Mouse (Mus musculus) ES-Bruce4 (cell line): ENCODE data around the gene Chst8. TPM values are rescaled to one million over a fixed set of nuclear protein-coding genes. Genes with fewer than 3 reads are reported as not detected.

Source experiments
- H3K27ac ChIP-seq: 2 replicates; pipeline ENCODE4 v1.5.1; 2012; ENCODE audit warnings: low read length, inconsistent platforms; ENCODE audit not compliant: insufficient read depth
- H3K27me3 ChIP-seq: 2 replicates; pipeline ENCODE4 v1.6.1; 2012; ENCODE audit warnings: mild to moderate bottlenecking, low read length, inconsistent platforms; ENCODE audit not compliant: control insufficient read depth, poor library complexity, insufficient read depth, severe bottlenecking
- H3K36me3 ChIP-seq: 2 replicates; pipeline ENCODE4 v1.6.1; 2012; ENCODE audit warnings: inconsistent platforms, mild to moderate bottlenecking, low read length, moderate library complexity; ENCODE audit not compliant: control insufficient read depth, poor library complexity, insufficient read depth, severe bottlenecking
- H3K4me1 ChIP-seq: one replicate; pipeline ENCODE4 v1.8.1; 2011; ENCODE audit warnings: low read length; ENCODE audit not compliant: control insufficient read depth, insufficient read depth
- H3K4me3 ChIP-seq: 2 replicates; pipeline ENCODE4 v1.5.1; 2011; ENCODE audit warnings: low read depth, mild to moderate bottlenecking, low read length
- H3K9ac ChIP-seq: 2 replicates; pipeline ENCODE4 v1.6.1; 2012; ENCODE audit warnings: low read depth, mild to moderate bottlenecking, inconsistent platforms; ENCODE audit not compliant: poor library complexity, severe bottlenecking
- H3K9me3 ChIP-seq: replicated peaks from 2 replicates; pipeline ENCODE4 v1.6.1; 2012; ENCODE audit warnings: mild to moderate bottlenecking, low read length, inconsistent platforms; ENCODE audit not compliant: control insufficient read depth, poor library complexity, insufficient read depth, severe bottlenecking
- CTCF ChIP-seq: IDR thresholded peaks from one replicate; pipeline ENCODE4 v1.8.1; 2011; ENCODE audit warnings: low read depth, low read length
- EP300 ChIP-seq: IDR thresholded peaks from 2 replicates; pipeline ENCODE4 v1.6.1; 2011; ENCODE audit warnings: low read depth, low read length; ENCODE audit not compliant: insufficient read depth
- POLR2A ChIP-seq: IDR thresholded peaks from one replicate; pipeline ENCODE4 v1.8.1; 2011; ENCODE audit warnings: low read length; ENCODE audit not compliant: insufficient read depth
- polyA plus RNA-seq: library from polyadenylated mRNA; stranded (reverse); fragments of >200 nt; gene quantifications from 2 replicates; pipeline ENCODE4 v1.2.4, GENCODE M21; 2011; ENCODE audit warnings: low read depth; ENCODE audit not compliant: missing spikeins, insufficient read depth, insufficient read length

Chst8 gene
- polyA plus RNA-seq, 1 experiment, result 4.8 TPM

DNA sequence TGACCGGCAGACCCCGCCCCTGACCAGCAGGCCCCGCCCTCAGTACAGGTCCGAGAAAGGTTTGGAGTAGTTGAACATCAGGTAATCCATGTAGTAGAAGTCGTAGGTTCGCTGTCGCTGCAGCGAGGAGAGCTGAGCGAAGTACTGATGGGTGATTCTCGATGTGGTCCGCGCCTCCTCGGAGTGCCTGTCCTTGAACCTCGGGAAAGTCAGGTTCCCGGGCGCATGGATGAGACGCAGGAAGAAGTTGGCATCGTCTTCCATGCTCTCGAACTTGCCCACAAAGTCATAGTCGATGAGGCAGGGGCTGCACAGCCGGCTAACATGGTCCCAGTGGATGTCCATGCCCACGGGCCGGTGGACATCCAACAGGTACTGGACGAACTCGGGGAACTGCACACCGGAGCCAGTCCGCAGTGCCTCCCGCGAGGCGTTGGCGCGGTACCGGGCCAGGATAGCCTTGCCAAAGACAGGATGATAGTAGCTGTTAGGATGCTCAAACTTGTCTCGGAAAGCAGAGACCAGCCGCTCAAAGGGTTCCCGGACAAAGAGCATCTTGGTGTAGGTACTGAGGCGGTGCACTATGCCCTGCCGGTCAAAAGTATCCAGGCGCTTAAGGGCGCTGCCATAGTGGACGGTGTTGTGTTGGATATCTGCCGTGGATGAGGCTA is 137.3 kb downstream of the Chst8 start:
- Histone ChIP-seq H3K27ac (no peak overlapping the region), H3K27me3 (no peaks in the 10 kb centered on the region), H3K4me1 (peaks cover 6% of the 10 kb centered on the region), H3K9ac (no peak overlapping the region), H3K4me3 (peak overlapping the region; percentile 48), H3K36me3 (no peaks in the 10 kb centered on the region), H3K9me3 (no peaks in the 10 kb centered on the region)
- TF ChIP-seq POLR2A (no peak), CTCF (no peak), EP300 (no peak)

DNA sequence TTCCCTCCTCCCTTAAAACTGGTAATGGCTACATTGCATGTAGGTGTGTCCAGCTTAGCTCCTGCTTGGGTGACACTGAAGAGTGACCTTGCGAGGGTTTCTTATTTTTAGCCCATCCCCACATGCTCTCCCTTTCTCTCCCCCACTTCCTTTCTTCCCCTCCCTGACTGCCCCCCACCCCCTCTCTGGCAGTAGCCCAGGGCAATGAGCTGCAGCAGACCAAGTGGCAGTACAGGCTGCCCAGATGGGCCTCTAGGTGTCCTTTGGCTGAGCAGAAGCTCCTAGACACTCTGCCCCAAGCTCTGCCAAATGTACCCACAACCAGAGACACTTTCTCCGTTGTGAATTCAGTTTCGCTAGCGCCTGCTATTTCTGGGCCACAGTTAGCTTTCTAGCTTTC is 139.6 kb downstream of the Chst8 start:
- Histone ChIP-seq H3K4me1 (peaks cover 11% of the 10 kb centered on the region), H3K27me3 (no peaks in the 10 kb centered on the region), H3K9me3 (no peaks in the 10 kb centered on the region), H3K36me3 (no peaks in the 10 kb centered on the region), H3K9ac (no peak overlapping the region), H3K4me3 (no peak overlapping the region), H3K27ac (no peak overlapping the region)
- TF ChIP-seq CTCF (no peak), EP300 (no peak), POLR2A (no peak)

GRCm38 (mm10) chr7:34671911-34672310 is 140.6 kb downstream of the Chst8 start:
- TF ChIP-seq CTCF, result peak; percentile 100
- TF ChIP-seq EP300, result peak; percentile 74
- TF ChIP-seq POLR2A, result no peak
- Histone ChIP-seq H3K4me1 (peaks cover 13% of the 10 kb centered on the region), H3K9ac (no peak overlapping the region), H3K4me3 (no peak overlapping the region), H3K27me3 (no peaks in the 10 kb centered on the region), H3K36me3 (no peaks in the 10 kb centered on the region), H3K9me3 (no peaks in the 10 kb centered on the region), H3K27ac (no peak overlapping the region)

DNA sequence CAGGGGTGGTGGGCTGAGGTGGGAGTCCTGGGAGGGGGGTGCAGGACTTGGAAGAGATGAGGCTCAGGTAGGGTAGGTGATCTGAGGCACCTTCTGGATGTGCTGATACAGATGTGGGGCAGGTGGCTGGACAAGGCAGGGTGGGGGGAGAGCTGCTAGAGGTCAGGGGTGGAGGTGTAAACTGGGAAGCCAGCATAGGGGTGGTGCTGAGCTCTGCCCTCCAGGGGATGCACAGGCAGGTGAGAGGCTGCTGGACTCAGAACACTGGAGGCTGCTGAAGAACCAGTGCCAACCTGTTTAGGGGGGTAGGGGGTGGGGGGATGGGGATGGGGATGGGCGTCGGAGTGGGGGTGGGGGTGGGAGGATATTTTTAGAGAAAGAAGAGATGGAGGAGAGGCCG is 141.7 kb downstream of the Chst8 start:
- Histone ChIP-seq H3K4me3 (no peak overlapping the region), H3K27me3 (no peaks in the 10 kb centered on the region), H3K36me3 (no peaks in the 10 kb centered on the region), H3K4me1 (peaks cover 13% of the 10 kb centered on the region), H3K9me3 (no peaks in the 10 kb centered on the region), H3K27ac (peak overlapping the region; percentile 91), H3K9ac (no peak overlapping the region)
- TF ChIP-seq EP300 (peak; percentile 98), POLR2A (no peak), CTCF (no peak)

DNA sequence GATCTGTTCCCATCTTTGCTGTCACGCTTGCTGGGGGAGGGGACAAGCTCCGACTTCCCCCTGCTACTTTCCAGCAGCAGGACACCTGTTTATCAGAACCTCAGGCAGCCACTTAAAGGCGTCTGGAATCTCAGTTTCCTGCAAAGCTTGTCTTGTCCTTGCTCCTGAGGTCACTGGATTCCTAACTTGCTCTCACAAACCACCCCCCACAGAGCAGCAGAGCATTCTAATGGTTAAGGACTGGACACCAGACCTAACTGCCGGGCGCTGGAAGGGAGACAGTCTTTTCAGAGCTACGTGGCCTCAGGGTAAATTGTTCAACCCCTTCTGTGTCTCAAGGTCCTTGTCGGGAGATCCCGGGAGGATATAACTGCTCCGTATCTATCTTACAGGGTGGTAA is 143.2 kb downstream of the Chst8 start:
- Histone ChIP-seq H3K9ac (no peak overlapping the region), H3K27ac (peak overlapping the region; percentile 91)

DNA sequence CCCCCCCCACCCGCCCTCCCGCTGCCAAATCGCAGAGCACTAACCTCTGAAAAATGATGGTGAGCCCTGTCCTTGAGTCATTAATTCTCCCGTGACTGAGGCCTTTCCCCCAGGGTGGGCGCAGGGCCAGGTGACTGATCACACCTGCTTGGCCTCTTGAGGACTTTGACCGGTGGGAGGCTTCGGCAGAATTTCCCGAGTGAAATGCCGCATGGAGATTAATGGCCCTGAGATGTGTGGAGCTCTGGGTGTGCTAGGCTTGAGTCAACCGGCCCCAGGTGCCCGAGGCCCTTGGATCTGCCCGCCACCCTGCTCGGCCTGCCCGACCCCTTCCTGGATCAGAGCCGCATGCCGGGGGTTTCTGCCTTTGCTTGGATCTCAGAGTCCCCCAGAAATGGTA is 144.6 kb downstream of the Chst8 start:
- H3K4me3 ChIP-seq, result 0 out of 2 replicates have a peak overlapping the region, but pooled peaks have one; percentile 5
- peak overlapping the region; percentile 53 for H3K9ac ChIP-seq
- H3K27ac ChIP-seq, result 0 out of 2 replicates have a peak overlapping the region, but pooled peaks have one; percentile 36
- no peaks in the 10 kb centered on the region for H3K27me3 ChIP-seq
- H3K36me3 ChIP-seq, result no peaks in the 10 kb centered on the region
- no peaks in the 10 kb centered on the region for H3K9me3 ChIP-seq
- H3K4me1 ChIP-seq, result peaks cover 13% of the 10 kb centered on the region
- no peak for TF ChIP-seq EP300
- TF ChIP-seq CTCF, result no peak
- TF ChIP-seq POLR2A, result no peak

More for the DNA sequence above, 143.2 kb downstream of the Chst8 start:
- Histone ChIP-seq H3K4me1 (peaks cover 13% of the 10 kb centered on the region), H3K36me3 (no peaks in the 10 kb centered on the region), H3K9me3 (no peaks in the 10 kb centered on the region), H3K4me3 (peak overlapping the region; percentile 39), H3K27me3 (no peaks in the 10 kb centered on the region)
- TF ChIP-seq POLR2A (no peak), EP300 (peak; percentile 99)
